Mouse (Mus musculus) embryonic facial prominence, embryonic 13.5 days (tissue): ENCODE measurements at regions not wholly inside any gene's neighbourhood (a gene's known extent, or its start where the extent isn't known, plus 50 kb on each side); places are given as distances from the start of the nearest gene placed in this dataset.
A peak's percentile ranks its signal among the peaks of the same experiment; 100 is the strongest.

Experiments
- ATAC-seq: fragments of 200-750 bp; cut with Nextera tagmentation; 2 replicates; pipeline ENCODE4 v1.8.0; 2017; ENCODE audit warnings: low read depth; ENCODE audit not compliant: insufficient number of reproducible peaks, insufficient read depth, low FRiP score, low TSS enrichment
- H3K27ac ChIP-seq: fragments of 300-500 bp; sonication (generic); 2 replicates; pipeline ENCODE4 v1.5.1; 2015; ENCODE audit warnings: moderate library complexity, mild to moderate bottlenecking, inconsistent platforms
- H3K27me3 ChIP-seq: fragments of 300-500 bp; sonication (generic); 2 replicates; pipeline ENCODE4 v1.6.1; 2015; ENCODE audit warnings: mild to moderate bottlenecking, inconsistent platforms
- H3K36me3 ChIP-seq: fragments of 300-500 bp; sonication (generic); 2 replicates; pipeline ENCODE4 v1.6.1; 2015; ENCODE audit warnings: mild to moderate bottlenecking, inconsistent platforms
- H3K4me1 ChIP-seq: fragments of 300-500 bp; sonication (generic); 2 replicates; pipeline ENCODE4 v1.6.1; 2015; ENCODE audit warnings: inconsistent platforms
- H3K4me2 ChIP-seq: fragments of 300-500 bp; sonication (generic); 2 replicates; pipeline ENCODE4 v1.6.1; 2015; ENCODE audit warnings: moderate library complexity, mild to moderate bottlenecking, inconsistent platforms
- H3K4me3 ChIP-seq: fragments of 300-500 bp; sonication (generic); 2 replicates; pipeline ENCODE4 v1.5.1; 2015; ENCODE audit warnings: mild to moderate bottlenecking, inconsistent platforms
- H3K9ac ChIP-seq: fragments of 300-500 bp; sonication (generic); 2 replicates; pipeline ENCODE4 v1.6.1; 2015; ENCODE audit warnings: mild to moderate bottlenecking, inconsistent platforms
- H3K9me3 ChIP-seq: fragments of 300-500 bp; sonication (generic); 2 replicates; pipeline ENCODE4 v1.6.1; 2016; ENCODE audit warnings: inconsistent platforms
- WGBS: fragments of 180-500 bp; shearing (Covaris S2); methylation state at CpG from one replicate; pipeline ENCODE4 v1.1.7; 2015; ENCODE audit warnings: mixed read lengths; 5-methylcytosine and 5-hydroxymethylcytosine counted together

DNA sequence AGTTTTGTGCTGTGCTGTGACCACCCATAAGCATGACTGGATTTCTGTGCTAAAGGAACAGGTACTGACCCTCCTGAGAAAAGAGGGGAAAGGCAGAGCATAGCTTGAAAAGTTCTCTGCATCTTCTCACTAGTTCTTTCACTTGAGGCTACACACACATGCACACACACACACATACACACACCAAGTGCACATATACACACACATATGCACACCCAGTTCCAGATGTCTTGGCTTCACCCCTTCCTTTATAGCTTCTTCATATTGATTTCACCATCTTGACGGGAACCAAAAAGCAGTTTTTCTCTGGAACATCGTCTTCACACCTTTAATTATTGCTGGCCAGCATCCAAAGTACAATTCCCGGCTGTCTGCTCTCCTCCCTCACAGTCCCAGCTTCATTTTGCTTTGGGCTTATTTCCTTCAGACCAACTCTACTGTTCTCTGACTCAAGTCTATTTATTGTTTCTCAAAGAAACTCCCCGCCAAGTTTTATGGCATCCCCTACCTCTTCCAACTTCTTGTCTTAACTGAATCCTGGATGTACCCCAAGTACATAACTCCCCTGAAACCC lies 160.2 kb upstream of the Ptgfr start:
- no peak for ATAC-seq

DNA sequence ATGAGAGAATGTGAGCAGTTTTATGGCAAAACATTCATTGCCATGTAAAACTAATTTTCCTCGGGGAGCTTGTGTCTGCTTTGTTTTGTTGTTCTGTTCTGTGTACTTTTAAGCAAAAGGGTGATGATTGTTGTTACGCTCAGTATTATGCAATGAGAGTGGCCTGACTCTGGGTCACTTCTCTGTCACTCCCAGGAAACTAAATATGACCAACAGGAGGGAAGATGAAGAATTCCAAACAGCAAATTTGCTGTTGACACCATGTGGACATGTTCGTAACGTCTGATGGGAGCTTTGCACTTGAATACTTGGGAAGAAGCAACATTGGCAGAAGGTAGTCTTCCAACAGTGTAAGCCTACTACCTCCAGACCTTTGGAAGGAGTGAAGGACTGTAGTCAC lies 159.7 kb upstream of the Ptgfr start:
- H3K4me1 ChIP-seq, result no peaks in the 10 kb centered on the region
- H3K27me3 ChIP-seq, result no peaks in the 10 kb centered on the region
- no peak overlapping the region for H3K27ac ChIP-seq
- no peak overlapping the region for H3K9ac ChIP-seq
- H3K36me3 ChIP-seq, result no peaks in the 10 kb centered on the region
- H3K4me2 ChIP-seq, result no peak overlapping the region
- no peak for ATAC-seq
- 0 out of 2 replicates have a peak, but pooled peaks cover 4% of the 10 kb centered on the region for H3K9me3 ChIP-seq
- no peak overlapping the region for H3K4me3 ChIP-seq
- WGBS, result 87% methylated on average over 4 of the region's 4 CpGs

More for the DNA sequence above, 160.2 kb upstream of the Ptgfr start:
- Histone ChIP-seq H3K27ac (no peak overlapping the region), H3K4me2 (no peak overlapping the region), H3K9me3 (0 out of 2 replicates have a peak, but pooled peaks cover 4% of the 10 kb centered on the region), H3K4me1 (no peaks in the 10 kb centered on the region), H3K9ac (no peak overlapping the region), H3K4me3 (no peak overlapping the region), H3K36me3 (no peaks in the 10 kb centered on the region), H3K27me3 (no peaks in the 10 kb centered on the region)
- WGBS, result 68% methylated on average over 4 of the region's 4 CpGs

DNA sequence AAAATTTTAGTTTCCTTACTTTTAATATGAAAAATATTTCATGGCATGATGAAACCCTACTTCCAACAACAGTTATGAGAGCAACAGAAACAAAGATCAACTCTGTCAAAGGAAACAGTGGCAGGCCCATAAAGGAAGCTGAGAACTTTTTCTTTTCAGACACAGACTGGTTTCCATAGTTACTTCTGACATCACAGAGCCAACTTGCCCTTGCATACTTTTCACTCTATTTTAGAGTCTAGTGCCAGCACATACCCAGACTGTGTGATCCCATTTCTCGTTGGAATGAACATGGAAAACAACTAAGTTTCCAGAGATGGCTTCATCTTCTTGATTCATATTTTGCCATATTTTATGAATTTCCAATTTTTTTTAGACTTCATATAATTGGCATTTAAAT lies 150.8 kb upstream of the Ptgfr start:
- Histone ChIP-seq H3K9ac (no peak overlapping the region), H3K4me2 (no peak overlapping the region), H3K4me3 (no peak overlapping the region), H3K4me1 (no peaks in the 10 kb centered on the region), H3K36me3 (no peaks in the 10 kb centered on the region), H3K27me3 (no peaks in the 10 kb centered on the region), H3K9me3 (no peaks in the 10 kb centered on the region), H3K27ac (no peak overlapping the region)
- WGBS, result 87% methylated on average over 1 of the region's 1 CpGs
- ATAC-seq, result no peak

DNA sequence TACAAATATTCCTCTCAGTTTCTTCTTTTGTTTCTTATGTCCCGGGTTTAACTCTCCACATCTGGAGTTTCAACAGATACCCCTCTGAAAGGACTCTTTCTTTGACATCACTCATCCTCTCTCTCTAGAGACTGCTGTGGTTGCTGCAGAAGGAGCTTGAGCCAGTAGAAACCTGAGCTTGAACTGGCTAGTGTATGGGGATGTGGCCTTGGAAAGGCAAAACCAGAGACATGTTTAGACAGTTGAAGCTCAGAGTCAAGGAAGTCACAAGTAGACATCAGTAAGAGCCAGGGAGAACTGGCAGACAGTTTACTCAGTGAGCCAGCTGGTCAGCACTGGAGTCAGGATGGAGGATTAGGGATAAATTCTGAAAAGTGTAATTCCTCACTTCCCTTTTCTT lies 140.7 kb upstream of the Ptgfr start:
- Histone ChIP-seq H3K4me3 (no peak overlapping the region), H3K27ac (no peak overlapping the region), H3K36me3 (no peaks in the 10 kb centered on the region), H3K9me3 (no peaks in the 10 kb centered on the region), H3K9ac (no peak overlapping the region), H3K27me3 (no peaks in the 10 kb centered on the region), H3K4me2 (no peak overlapping the region), H3K4me1 (no peaks in the 10 kb centered on the region)
- WGBS, result 28% methylated on average over 1 of the region's 1 CpGs
- no peak for ATAC-seq

DNA sequence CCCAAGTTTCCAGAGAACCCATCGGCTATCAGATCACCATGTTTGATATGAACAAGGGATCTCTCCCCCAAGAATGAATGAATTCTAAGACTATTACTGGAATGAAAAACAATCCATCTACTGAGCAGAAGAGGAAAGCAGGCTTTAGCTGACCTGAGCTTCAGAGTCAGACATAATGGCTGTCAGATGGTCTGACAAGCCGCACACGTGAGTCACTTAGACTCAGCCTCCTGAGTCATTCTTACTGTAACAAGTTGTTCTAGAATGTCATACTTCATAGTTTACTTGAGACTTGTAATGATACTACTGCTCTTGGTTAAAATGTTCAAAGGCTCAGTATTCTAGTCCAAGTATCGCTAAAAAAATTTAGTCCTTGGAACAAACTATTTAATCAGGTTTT lies 140.2 kb upstream of the Ptgfr start:
- Histone ChIP-seq H3K4me3 (no peak overlapping the region), H3K27me3 (no peaks in the 10 kb centered on the region), H3K27ac (no peak overlapping the region), H3K4me2 (no peak overlapping the region), H3K4me1 (no peaks in the 10 kb centered on the region), H3K36me3 (no peaks in the 10 kb centered on the region), H3K9ac (no peak overlapping the region), H3K9me3 (no peaks in the 10 kb centered on the region)
- WGBS, result 65% methylated on average over 4 of the region's 4 CpGs
- ATAC-seq, result no peak

DNA sequence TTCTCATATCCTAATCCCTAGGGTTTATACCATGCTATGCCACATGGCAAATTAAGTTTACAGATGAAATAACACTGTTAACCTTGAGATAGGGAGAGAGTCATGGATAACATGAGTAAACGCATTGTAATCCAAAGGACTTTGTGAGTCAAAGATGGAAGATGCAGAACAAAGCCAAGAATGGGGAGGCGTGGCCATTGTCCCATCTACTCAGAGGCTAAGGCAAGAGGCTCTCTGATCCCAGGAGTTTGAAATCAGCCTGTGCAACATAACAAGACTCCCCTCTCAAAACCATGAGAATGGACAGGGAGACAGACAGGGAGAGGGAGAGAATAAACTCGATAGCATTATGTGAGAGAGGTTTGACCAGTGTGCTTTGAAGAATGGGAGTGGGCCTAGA lies 112.4 kb upstream of the Ptgfr start:
- Histone ChIP-seq H3K9ac (no peak overlapping the region), H3K9me3 (no peaks in the 10 kb centered on the region), H3K4me1 (peaks cover 3% of the 10 kb centered on the region; the same call in 1 of the 2 replicates), H3K27me3 (no peaks in the 10 kb centered on the region), H3K27ac (no peak overlapping the region), H3K4me2 (no peak overlapping the region), H3K36me3 (no peaks in the 10 kb centered on the region), H3K4me3 (no peak overlapping the region)
- 87% methylated on average over 3 of the region's 3 CpGs for WGBS
- no peak for ATAC-seq

DNA sequence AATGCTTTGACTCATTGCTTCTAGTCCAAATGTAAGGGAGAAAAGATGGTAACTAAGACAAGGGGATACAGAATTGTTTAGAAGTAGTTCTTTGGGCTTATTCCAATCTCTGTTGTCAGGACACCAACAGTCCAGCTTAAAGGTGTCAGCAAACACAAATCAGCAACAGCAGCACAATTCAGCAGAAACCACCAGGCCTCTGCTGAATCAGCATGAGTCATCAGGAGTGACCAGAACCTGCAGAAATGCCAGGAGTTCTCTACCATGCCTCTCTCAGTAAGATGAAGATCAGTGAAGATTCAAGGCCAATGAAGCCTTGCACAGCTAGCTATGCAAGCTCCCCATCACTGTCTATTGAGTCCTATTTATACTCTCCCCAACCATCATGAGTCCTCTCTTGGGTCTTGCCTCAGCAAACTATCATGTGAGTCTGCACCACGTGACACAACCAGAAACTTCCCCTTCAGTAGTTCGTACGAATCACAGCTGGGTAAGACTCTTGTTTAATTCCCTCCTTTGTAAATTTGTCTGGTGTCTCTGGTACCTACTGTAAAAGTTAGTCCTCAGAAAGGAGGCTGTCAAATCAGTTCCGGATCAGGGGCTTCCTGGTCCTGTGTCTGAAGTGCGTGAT lies 110.7 kb upstream of the Ptgfr start:
- Histone ChIP-seq H3K9ac (no peak overlapping the region), H3K4me1 (peaks cover 13% of the 10 kb centered on the region), H3K27ac (no peak overlapping the region), H3K9me3 (no peaks in the 10 kb centered on the region), H3K4me2 (no peak overlapping the region), H3K27me3 (no peaks in the 10 kb centered on the region), H3K4me3 (no peak overlapping the region), H3K36me3 (no peaks in the 10 kb centered on the region)
- ATAC-seq, result no peak
- 92% methylated on average over 5 of the region's 5 CpGs for WGBS

DNA sequence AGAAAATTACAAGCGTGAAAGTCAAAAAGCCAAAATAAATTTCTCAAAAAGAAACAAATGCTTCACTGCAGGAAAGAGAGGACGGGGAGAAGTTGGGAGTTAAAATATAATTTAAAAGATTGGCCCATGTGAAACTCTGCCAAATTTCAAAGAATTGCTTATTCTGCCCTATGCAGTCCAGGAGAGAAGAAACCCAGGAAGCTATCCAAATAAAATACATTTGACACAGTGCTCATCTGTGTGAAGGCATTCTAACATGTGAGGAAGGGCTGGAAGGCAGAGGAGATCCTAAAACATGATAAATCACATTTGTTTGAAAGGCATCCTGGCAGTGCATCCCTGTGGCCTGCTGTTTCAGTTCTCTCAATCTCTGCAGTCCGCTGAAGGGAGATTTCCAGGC lies 108.5 kb upstream of the Ptgfr start:
- 63% methylated on average over 3 of the region's 3 CpGs for WGBS
- Histone ChIP-seq H3K27ac (peak overlapping the region; percentile 24), H3K9ac (no peak overlapping the region), H3K4me2 (no peak overlapping the region), H3K4me3 (no peak overlapping the region), H3K4me1 (peaks cover 13% of the 10 kb centered on the region), H3K27me3 (no peaks in the 10 kb centered on the region), H3K36me3 (no peaks in the 10 kb centered on the region), H3K9me3 (no peaks in the 10 kb centered on the region)
- no peak for ATAC-seq

DNA sequence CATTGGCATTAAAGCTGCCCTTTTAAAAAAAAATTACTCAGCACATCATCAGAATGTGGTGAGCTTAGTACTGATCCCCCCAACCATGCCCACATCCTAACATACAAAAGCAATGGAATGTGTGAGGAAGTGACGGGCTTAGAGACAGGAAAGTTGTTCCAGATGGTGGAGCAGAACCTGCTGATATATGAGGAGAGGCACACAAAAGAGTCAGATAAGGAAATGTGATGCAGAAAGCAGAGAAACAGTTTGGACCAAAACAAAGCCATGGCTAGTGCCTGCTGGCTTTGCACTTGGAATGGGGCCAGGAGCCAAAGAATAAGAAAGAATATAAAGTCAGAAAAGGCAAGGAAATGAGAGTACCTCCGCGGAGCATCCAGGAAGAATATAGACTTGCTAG lies 106.1 kb upstream of the Ptgfr start:
- Histone ChIP-seq H3K36me3 (no peaks in the 10 kb centered on the region), H3K27me3 (no peaks in the 10 kb centered on the region), H3K27ac (no peak overlapping the region), H3K4me2 (no peak overlapping the region), H3K9ac (no peak overlapping the region), H3K4me3 (no peak overlapping the region), H3K4me1 (peaks cover 16% of the 10 kb centered on the region), H3K9me3 (no peaks in the 10 kb centered on the region)
- no peak for ATAC-seq
- 52% methylated on average over 3 of the region's 3 CpGs for WGBS

DNA sequence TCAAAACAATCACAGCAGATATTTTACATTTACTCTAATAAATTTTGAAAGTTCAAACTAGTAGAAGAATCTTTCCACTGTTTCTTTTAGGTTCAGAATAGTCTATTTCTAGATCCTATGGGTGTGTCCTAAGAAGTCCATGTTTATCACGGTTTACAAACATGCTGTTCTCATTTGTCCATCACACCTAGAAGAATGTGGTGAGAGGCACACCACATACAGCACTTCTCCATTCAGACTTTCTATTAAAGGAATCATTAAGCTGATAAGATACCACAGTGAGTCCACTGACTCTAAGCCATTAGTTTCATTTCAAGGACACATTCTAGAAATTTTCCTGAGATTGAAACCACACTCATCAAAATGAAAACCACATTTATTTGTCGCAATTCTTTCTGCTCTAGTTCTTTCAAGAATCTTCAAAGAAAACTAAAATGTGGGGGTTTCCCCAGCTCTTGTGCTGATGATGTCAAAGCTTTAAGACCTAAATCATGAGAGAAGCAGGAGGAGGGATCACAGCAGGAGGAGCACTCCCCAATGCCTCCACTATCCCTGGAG lies 101.1 kb upstream of the Ptgfr start:
- no peaks in the 10 kb centered on the region for H3K9me3 ChIP-seq

DNA sequence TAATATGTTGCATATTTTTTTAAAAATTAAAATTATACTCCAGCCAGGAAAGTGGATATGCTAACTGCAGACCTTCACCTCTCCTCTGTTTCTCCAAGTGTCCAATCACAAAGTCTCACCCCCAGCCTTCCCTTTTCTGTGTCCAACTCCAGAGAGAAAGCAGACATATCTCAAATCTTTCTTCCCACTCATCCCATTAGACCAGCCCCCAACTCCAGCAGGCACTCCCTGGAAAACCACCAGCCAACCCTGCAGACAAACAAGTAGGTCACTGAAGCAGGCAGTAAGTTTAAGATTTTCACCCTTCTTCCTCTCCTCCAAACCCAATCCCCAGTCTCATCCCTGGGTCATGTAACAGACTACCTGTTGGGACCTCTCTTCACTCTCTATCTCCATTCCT lies 94.2 kb upstream of the Ptgfr start:
- no peak overlapping the region for H3K4me2 ChIP-seq
- no peak for ATAC-seq
- no peak overlapping the region for H3K27ac ChIP-seq

More for the DNA sequence above, 101.1 kb upstream of the Ptgfr start:
- H3K4me2 ChIP-seq, result no peak overlapping the region
- WGBS, result 33% methylated on average over 2 of the region's 2 CpGs
- H3K4me3 ChIP-seq, result no peak overlapping the region
- H3K27ac ChIP-seq, result no peak overlapping the region
- H3K4me1 ChIP-seq, result peaks cover 6% of the 10 kb centered on the region; the same call in 1 of the 2 replicates
- no peaks in the 10 kb centered on the region for H3K27me3 ChIP-seq
- no peaks in the 10 kb centered on the region for H3K36me3 ChIP-seq
- no peak overlapping the region for H3K9ac ChIP-seq
- no peak for ATAC-seq

DNA sequence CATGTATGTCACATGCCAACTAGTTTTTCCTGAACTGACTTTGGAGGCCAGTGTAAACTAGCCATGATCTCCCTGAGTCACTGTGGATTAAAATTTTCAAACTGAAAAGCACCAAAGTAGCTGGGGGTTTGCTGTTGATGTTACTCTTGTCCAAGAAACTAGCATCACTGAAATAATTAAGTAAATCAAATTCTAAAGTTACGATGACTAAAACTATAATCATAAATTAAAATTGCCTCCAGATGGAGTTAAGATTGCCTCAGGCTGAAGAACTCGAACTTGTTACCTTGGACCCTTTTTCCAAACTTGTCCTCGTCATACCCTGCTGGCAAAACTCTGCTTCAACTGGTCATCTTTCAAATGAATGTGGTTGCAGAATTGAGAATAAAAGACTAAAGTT lies 93.7 kb upstream of the Ptgfr start:
- H3K36me3 ChIP-seq, result no peaks in the 10 kb centered on the region
- H3K9ac ChIP-seq, result no peak overlapping the region
- no peak for ATAC-seq

More for the DNA sequence above, 94.2 kb upstream of the Ptgfr start:
- Histone ChIP-seq H3K9me3 (peaks cover 5% of the 10 kb centered on the region; the same call in 1 of the 2 replicates), H3K27me3 (no peaks in the 10 kb centered on the region), H3K36me3 (no peaks in the 10 kb centered on the region), H3K4me3 (no peak overlapping the region), H3K9ac (no peak overlapping the region), H3K4me1 (no peaks in the 10 kb centered on the region)

More for the DNA sequence above, 93.7 kb upstream of the Ptgfr start:
- Histone ChIP-seq H3K4me2 (no peak overlapping the region), H3K27ac (no peak overlapping the region), H3K27me3 (no peaks in the 10 kb centered on the region), H3K4me1 (no peaks in the 10 kb centered on the region), H3K9me3 (peaks cover 11% of the 10 kb centered on the region; the same call in 1 of the 2 replicates), H3K4me3 (no peak overlapping the region)
- 32% methylated on average over 3 of the region's 3 CpGs for WGBS
